Comparison of ENCODE assay signal across 14 mouse cellular contexts in genomic region chr9:27149836-27150235, GRCm38 (mm10). TPM values are rescaled to one million over a fixed set of nuclear protein-coding genes. Genes with fewer than 3 reads are reported as not detected.
DNase-seq lines count a peak whose midpoint lies in the region; ATAC-seq and TF ChIP-seq lines count a peak whose summit lies in the region.
"Had no signal": no experiment of that assay in that cellular context is flagged by ENCODE, and none has a peak within 500 bp of the region (broad histone marks: within the 10 kb centered on the region; RNA-seq: fewer than 3 reads in every experiment).

No protein-coding gene starts in this region.

- peak overlapping the region; percentile 22; the same call in 1 of the 2 replicates for H3K9ac ChIP-seq in heart, embryonic 14.5 days (ENCODE audit: low read length)
- H3K9ac ChIP-seq in stomach, embryonic 15.5 days, result no peak overlapping the region
- no peak overlapping the region for H3K9ac ChIP-seq in stomach, postnatal 0 days (ENCODE audit: low read length)
- no peak overlapping the region for H3K9ac ChIP-seq in limb, embryonic 15.5 days
- H3K9ac ChIP-seq: embryonic facial prominence, embryonic 12.5 days had no signal

- H3K27me3 ChIP-seq in heart, embryonic 14.5 days (ENCODE audit: control insufficient read depth, insufficient read depth, low read length), result no peaks in the 10 kb centered on the region
- H3K27me3 ChIP-seq in stomach, embryonic 15.5 days (replicated peaks), result no peaks in the 10 kb centered on the region
- H3K27me3 ChIP-seq in stomach, postnatal 0 days (ENCODE audit: control insufficient read depth, insufficient read depth, low read length), result no peaks in the 10 kb centered on the region
- no peaks in the 10 kb centered on the region for H3K27me3 ChIP-seq in limb, embryonic 15.5 days
- H3K27me3 ChIP-seq: CH12.LX; embryonic facial prominence, embryonic 12.5 days had no signal

- H3K4me2 ChIP-seq in heart, embryonic 14.5 days (ENCODE audit: low read length), result peak overlapping the region; percentile 53
- H3K4me2 ChIP-seq in stomach, embryonic 15.5 days, result no peak overlapping the region
- no peak overlapping the region for H3K4me2 ChIP-seq in stomach, postnatal 0 days (replicated peaks; ENCODE audit: low read depth)
- no peak overlapping the region for H3K4me2 ChIP-seq in limb, embryonic 15.5 days

- no peak overlapping the region for H3K4me3 ChIP-seq in heart, embryonic 14.5 days (ENCODE audit: control insufficient read depth in 1 of 2, insufficient read depth in 1 of 2, low read depth in 1 of 2, low read length in 2 of 2)
- no peak overlapping the region for H3K4me3 ChIP-seq in stomach, embryonic 15.5 days (replicated peaks)
- H3K4me3 ChIP-seq in stomach, postnatal 0 days (ENCODE audit: low read depth, low read length), result no peak overlapping the region
- H3K4me3 ChIP-seq in limb, embryonic 15.5 days, result no peak overlapping the region
- H3K4me3 ChIP-seq: embryonic facial prominence, embryonic 12.5 days had no signal

- H3K27ac ChIP-seq in heart, embryonic 14.5 days (replicated peaks in 1 of 2; ENCODE audit: control insufficient read depth in 1 of 2, insufficient read depth in 1 of 2, low read depth in 2 of 2, low read length in 2 of 2), result peak overlapping the region; percentile 45 to 49; a peak in 3 of 4 replicates
- 0 out of 2 replicates have a peak overlapping the region, but pooled peaks have one; percentile 18 for H3K27ac ChIP-seq in stomach, embryonic 15.5 days
- H3K27ac ChIP-seq in stomach, postnatal 0 days (replicated peaks), result no peak overlapping the region
- peak overlapping the region; percentile 44; the same call in 1 of the 2 replicates for H3K27ac ChIP-seq in limb, embryonic 15.5 days

- TF ChIP-seq EP300 in stomach, postnatal 0 days (optimal IDR thresholded peaks at IDR 0.05), result no peak

- no peak for DNase-seq in heart, postnatal 4 days
- no peak for DNase-seq in stomach, postnatal 0 days (ENCODE audit: low spot score)
- peak; percentile 31 for DNase-seq in retina, postnatal 1 day
- no peak for DNase-seq in gastrocnemius, postnatal 10 days
- DNase-seq in lung, postnatal 4 days, result no peak
- DNase-seq: cerebellum, adult 9-10 months; gastrocnemius, postnatal 25 days; right cerebral cortex, postnatal 25 days had no signal

- H3K36me3 ChIP-seq in heart, embryonic 14.5 days (ENCODE audit: control insufficient read depth, insufficient read depth, low read length), result no peaks in the 10 kb centered on the region
- H3K36me3 ChIP-seq in stomach, embryonic 15.5 days, result no peaks in the 10 kb centered on the region
- H3K36me3 ChIP-seq in stomach, postnatal 0 days (ENCODE audit: control insufficient read depth, insufficient read depth, low read length), result no peaks in the 10 kb centered on the region
- H3K36me3 ChIP-seq in limb, embryonic 15.5 days, result no peaks in the 10 kb centered on the region
- H3K36me3 ChIP-seq: embryonic facial prominence, embryonic 12.5 days had no signal

- no peak for ATAC-seq in heart, embryonic 14.5 days (ENCODE audit: insufficient number of reproducible peaks, insufficient read depth, low FRiP score, low read depth)
- ATAC-seq in stomach, embryonic 15.5 days (ENCODE audit: insufficient read depth, low FRiP score, low read depth), result no peak
- no peak for ATAC-seq in stomach, postnatal 0 days (ENCODE audit: low FRiP score, low TSS enrichment)
- ATAC-seq in limb, embryonic 15.5 days (ENCODE audit: insufficient number of reproducible peaks, low FRiP score, low TSS enrichment, low read depth), result no peak
- ATAC-seq: lung, postnatal 0 days had no signal

- no peak for TF ChIP-seq CTCF in stomach, postnatal 0 days (IDR thresholded peaks at IDR 0.05; ENCODE audit: low read depth)

- H3K4me1 ChIP-seq in heart, embryonic 14.5 days (ENCODE audit: control insufficient read depth in 2 of 2, insufficient read depth in 2 of 2, low read length in 2 of 2), result peaks cover 20 to 36% of the 10 kb centered on the region in 2 experiments
- H3K4me1 ChIP-seq in stomach, embryonic 15.5 days, result peaks cover 22% of the 10 kb centered on the region
- H3K4me1 ChIP-seq in stomach, postnatal 0 days (replicated peaks; ENCODE audit: control insufficient read depth, insufficient read depth), result no peaks in the 10 kb centered on the region
- H3K4me1 ChIP-seq in limb, embryonic 15.5 days, result peaks cover 7% of the 10 kb centered on the region; the same call in 1 of the 2 replicates

- 18% methylated on average over 9 of the region's 9 CpGs for WGBS in heart, embryonic 14.5 days
- 44% methylated on average over 9 of the region's 9 CpGs for WGBS in stomach, embryonic 15.5 days
- WGBS in stomach, postnatal 0 days, result 54% methylated on average over 9 of the region's 9 CpGs
- WGBS in limb, embryonic 15.5 days, result 46% methylated on average over 9 of the region's 9 CpGs

- H3K9me3 ChIP-seq in heart, embryonic 14.5 days (ENCODE audit: control insufficient read depth, low read length), result no peaks in the 10 kb centered on the region
- H3K9me3 ChIP-seq in stomach, embryonic 15.5 days, result no peaks in the 10 kb centered on the region
- H3K9me3 ChIP-seq in stomach, postnatal 0 days (ENCODE audit: control insufficient read depth, low read length), result no peaks in the 10 kb centered on the region
- no peaks in the 10 kb centered on the region for H3K9me3 ChIP-seq in limb, embryonic 15.5 days
- H3K9me3 ChIP-seq: embryonic facial prominence, embryonic 12.5 days had no signal

RNA-seq across cellular contexts. Expression of gene Jam3, which starts 5.4 kb away (rescaled TPM):
- polyA plus RNA-seq in heart, embryonic 14.5 days (2014; fragmentation: Nextera tagmentation; extraction: Ambion mirVana), result 38.8 and 40.9 TPM in 2 replicates
- 10 to 100 TPM; 17.3 to 22.5 TPM for total RNA-seq in heart, postnatal 4 days (2021)
- polyA plus RNA-seq in stomach, embryonic 15.5 days (2015; fragmentation: Nextera tagmentation; extraction: Ambion mirVana), result 54.8 and 56.9 TPM in 2 replicates
- polyA plus RNA-seq in stomach, postnatal 0 days (2015; fragmentation: Nextera tagmentation; extraction: Ambion mirVana), result 28.8 and 30.8 TPM in 2 replicates
- 96.1 and 112 TPM in 2 replicates for polyA plus RNA-seq in limb, embryonic 15.5 days (2015; fragmentation: Nextera tagmentation; extraction: Ambion mirVana)
- 10 to 100 TPM; 28.7 to 34.4 TPM for total RNA-seq in gastrocnemius, postnatal 10 days (2021)
